Mouse (Mus musculus) heart, embryonic 12.5 days (tissue): ENCODE measurements around the gene Eml1. TPM values are rescaled to one million over a fixed set of nuclear protein-coding genes. Genes with fewer than 3 reads are reported as not detected.

ENCODE experiments used
- ATAC-seq: fragments of 200-750 bp; cut with Nextera tagmentation; 2 replicates; pipeline ENCODE4 v1.8.0; 2017; ENCODE audit warnings: moderate TSS enrichment, moderate library complexity; ENCODE audit not compliant: insufficient number of reproducible peaks, low FRiP score
- H3K27ac ChIP-seq: fragments of 300-500 bp; sonication (generic); 2 replicates; pipeline ENCODE4 v1.5.1; 2016; ENCODE audit warnings: mild to moderate bottlenecking, moderate library complexity; ENCODE audit not compliant: poor library complexity, severe bottlenecking
- H3K27me3 ChIP-seq: fragments of 300-500 bp; sonication (generic); replicated peaks from 2 replicates; pipeline ENCODE4 v1.6.1; 2016; ENCODE audit warnings: mild to moderate bottlenecking, moderate library complexity
- H3K36me3 ChIP-seq: fragments of 300-500 bp; sonication (generic); 2 replicates; pipeline ENCODE4 v1.6.1; 2016; ENCODE audit warnings: mild to moderate bottlenecking, moderate library complexity
- H3K4me1 ChIP-seq: fragments of 300-500 bp; sonication (generic); replicated peaks from 2 replicates; pipeline ENCODE4 v1.6.1; 2016; ENCODE audit warnings: mild to moderate bottlenecking
- H3K4me2 ChIP-seq: fragments of 300-500 bp; sonication (generic); 2 replicates; pipeline ENCODE4 v1.6.1; 2016; ENCODE audit warnings: mild to moderate bottlenecking, moderate library complexity
- H3K4me3 ChIP-seq: fragments of 300-500 bp; sonication (generic); 2 replicates; pipeline ENCODE4 v1.5.1; 2016; ENCODE audit warnings: mild to moderate bottlenecking
- H3K9ac ChIP-seq: fragments of 300-500 bp; sonication (generic); 2 replicates; pipeline ENCODE4 v1.6.1; 2016; ENCODE audit warnings: mild to moderate bottlenecking, moderate library complexity
- H3K9me3 ChIP-seq: fragments of 300-500 bp; sonication (generic); replicated peaks from 2 replicates; pipeline ENCODE4 v1.6.1; 2016; ENCODE audit warnings: mild to moderate bottlenecking, moderate library complexity
- WGBS: fragments of 180-500 bp; shearing (Covaris S2); methylation state at CpG from one replicate; pipeline ENCODE4 v1.1.7; 2016; 5-methylcytosine and 5-hydroxymethylcytosine counted together
- polyA plus RNA-seq: library from polyadenylated mRNA; unstranded; fragments of >200 nt; fragmentation: Nextera tagmentation; extraction: Ambion mirVana; gene quantifications from 2 replicates; pipeline ENCODE4 v1.2.1, GENCODE M21; 2016

Gene Eml1
- polyA plus RNA-seq, 1 experiment from 2014 or later = 49.5 TPM

GRCm38 (mm10) chr12:108396081-108396947 lies 25.6 kb downstream of the Eml1 start:
- no peak overlapping the region for H3K4me3 ChIP-seq
- H3K4me2 ChIP-seq = no peak overlapping the region

DNA sequence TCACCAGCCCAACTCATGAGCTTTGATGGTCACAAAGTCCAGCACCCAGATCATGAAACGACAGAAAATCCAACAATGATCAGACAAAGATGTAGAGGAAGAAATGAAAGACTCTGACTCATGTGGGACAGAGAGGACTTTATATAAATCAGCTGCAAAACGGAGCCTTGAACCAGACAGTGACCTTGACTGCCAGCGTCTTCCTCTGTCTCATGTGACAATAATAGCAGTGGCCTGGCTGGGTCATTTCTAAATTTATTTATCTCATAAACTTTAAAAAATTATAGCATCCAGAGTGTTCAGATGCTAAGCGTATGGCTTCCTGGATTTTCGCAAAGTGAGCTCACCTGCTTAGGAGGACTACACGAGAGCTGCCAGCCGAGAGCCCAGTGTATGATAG lies 27.9 kb downstream of the Eml1 start:
- no peak for ATAC-seq
- H3K4me2 ChIP-seq = no peak overlapping the region
- H3K36me3 ChIP-seq = no peaks in the 10 kb centered on the region
- H3K27me3 ChIP-seq = 0 out of 2 replicates have a peak, but pooled peaks cover 3% of the 10 kb centered on the region
- H3K27ac ChIP-seq = no peak overlapping the region
- 81% methylated on average over 7 of the region's 7 CpGs for WGBS
- no peaks in the 10 kb centered on the region for H3K9me3 ChIP-seq
- peaks cover 12% of the 10 kb centered on the region for H3K4me1 ChIP-seq
- no peak overlapping the region for H3K4me3 ChIP-seq
- no peak overlapping the region for H3K9ac ChIP-seq

More at GRCm38 (mm10) chr12:108396081-108396947, 25.6 kb downstream of the Eml1 start:
- Histone ChIP-seq H3K4me1 (peaks cover 29% of the 10 kb centered on the region), H3K27me3 (0 out of 2 replicates have a peak, but pooled peaks cover 3% of the 10 kb centered on the region), H3K9me3 (no peaks in the 10 kb centered on the region), H3K36me3 (no peaks in the 10 kb centered on the region), H3K27ac (no peak overlapping the region), H3K9ac (no peak overlapping the region)
- 79% methylated on average over 11 of the region's 11 CpGs for WGBS
- ATAC-seq = no peak

DNA sequence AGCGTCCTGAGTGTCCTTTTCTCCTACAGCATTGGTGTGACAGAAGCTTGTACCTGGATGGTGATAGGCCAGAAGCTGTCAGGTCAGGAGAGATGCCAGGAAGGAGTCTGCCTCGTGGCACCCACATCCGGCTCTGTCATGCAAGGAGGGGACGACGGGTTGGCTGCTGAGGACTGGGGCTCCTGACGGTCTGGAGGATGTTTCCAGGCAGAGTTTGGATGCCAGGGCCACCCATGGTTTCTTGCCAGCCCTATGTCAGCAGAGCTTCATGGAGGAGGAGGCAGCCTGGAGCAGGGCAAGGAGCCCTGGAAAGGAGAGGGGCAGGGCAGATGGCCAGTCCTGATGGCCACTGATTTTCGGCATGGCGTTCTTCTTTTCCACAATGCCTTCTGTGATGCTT lies 28.4 kb downstream of the Eml1 start:
- ATAC-seq = no peak

GRCm38 (mm10) chr12:108400951-108401350 lies 30.2 kb downstream of the Eml1 start:
- no peak for ATAC-seq
- Histone ChIP-seq H3K27me3 (0 out of 2 replicates have a peak, but pooled peaks cover 3% of the 10 kb centered on the region), H3K4me1 (peaks cover 12% of the 10 kb centered on the region), H3K36me3 (no peaks in the 10 kb centered on the region), H3K4me3 (no peak overlapping the region), H3K4me2 (no peak overlapping the region), H3K27ac (no peak overlapping the region), H3K9me3 (no peaks in the 10 kb centered on the region), H3K9ac (no peak overlapping the region)
- 55% methylated on average over 8 of the region's 8 CpGs for WGBS

More for the DNA sequence above, 28.4 kb downstream of the Eml1 start:
- Histone ChIP-seq H3K9me3 (no peaks in the 10 kb centered on the region), H3K36me3 (no peaks in the 10 kb centered on the region), H3K4me1 (peaks cover 8% of the 10 kb centered on the region), H3K27ac (no peak overlapping the region), H3K4me2 (no peak overlapping the region), H3K9ac (no peak overlapping the region), H3K27me3 (0 out of 2 replicates have a peak, but pooled peaks cover 3% of the 10 kb centered on the region), H3K4me3 (no peak overlapping the region)
- WGBS = 81% methylated on average over 8 of the region's 8 CpGs

DNA sequence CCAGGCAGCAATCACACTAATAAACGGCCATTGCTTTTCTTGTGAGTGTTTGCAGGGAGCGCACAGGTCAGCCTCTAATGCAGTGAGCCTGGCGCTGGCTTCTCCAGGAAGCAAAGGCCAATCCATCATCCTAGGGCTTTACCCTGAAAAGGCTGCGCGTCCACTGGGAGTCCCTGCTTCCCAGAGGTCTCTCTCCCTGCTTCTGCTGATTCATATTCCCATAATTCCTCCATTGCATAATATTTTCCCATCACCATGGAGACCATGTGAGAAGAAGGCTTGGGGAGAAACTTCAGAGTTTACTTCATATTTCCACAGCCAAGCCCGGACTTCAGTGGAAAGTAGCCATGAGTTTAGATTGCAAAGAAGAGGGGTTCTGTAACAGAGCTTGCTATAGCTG lies 33.2 kb downstream of the Eml1 start:
- no peak overlapping the region for H3K27ac ChIP-seq
- no peak overlapping the region for H3K4me3 ChIP-seq
- H3K36me3 ChIP-seq = no peaks in the 10 kb centered on the region
- ATAC-seq = no peak
- H3K27me3 ChIP-seq = 0 out of 2 replicates have a peak, but pooled peaks cover 3% of the 10 kb centered on the region
- no peak overlapping the region for H3K4me2 ChIP-seq
- H3K9me3 ChIP-seq = no peaks in the 10 kb centered on the region
- H3K4me1 ChIP-seq = peaks cover 20% of the 10 kb centered on the region
- 69% methylated on average over 6 of the region's 6 CpGs for WGBS
- H3K9ac ChIP-seq = no peak overlapping the region

- Histone ChIP-seq H3K4me3 (no peak overlapping the region), H3K4me1 (peaks cover 20% of the 10 kb centered on the region; the same call in 1 of the 2 replicates), H3K9ac (no peak overlapping the region), H3K4me2 (no peak overlapping the region), H3K36me3 (no peaks in the 10 kb centered on the region), H3K9me3 (no peaks in the 10 kb centered on the region), H3K27me3 (no peaks in the 10 kb centered on the region; the same call in 1 of the 2 replicates), H3K27ac (no peak overlapping the region)
- ATAC-seq = no peak
- 70% methylated on average over 5 of the region's 5 CpGs for WGBS
These were observed 38.3 kb downstream of the Eml1 start for GRCm38 (mm10) chr12:108409100-108409499.

- no peaks in the 10 kb centered on the region for H3K9me3 ChIP-seq
- 54% methylated on average over 14 of the region's 14 CpGs for WGBS
- no peak overlapping the region for H3K4me2 ChIP-seq
- H3K27ac ChIP-seq = no peak overlapping the region
- ATAC-seq = no peak
- no peaks in the 10 kb centered on the region; the same call in 1 of the 2 replicates for H3K27me3 ChIP-seq
- H3K36me3 ChIP-seq = no peaks in the 10 kb centered on the region
- H3K9ac ChIP-seq = no peak overlapping the region
- no peak overlapping the region for H3K4me3 ChIP-seq
- H3K4me1 ChIP-seq = peaks cover 20% of the 10 kb centered on the region; the same call in 1 of the 2 replicates
These were observed 39.9 kb downstream of the Eml1 start for GRCm38 (mm10) chr12:108410416-108411208.

DNA sequence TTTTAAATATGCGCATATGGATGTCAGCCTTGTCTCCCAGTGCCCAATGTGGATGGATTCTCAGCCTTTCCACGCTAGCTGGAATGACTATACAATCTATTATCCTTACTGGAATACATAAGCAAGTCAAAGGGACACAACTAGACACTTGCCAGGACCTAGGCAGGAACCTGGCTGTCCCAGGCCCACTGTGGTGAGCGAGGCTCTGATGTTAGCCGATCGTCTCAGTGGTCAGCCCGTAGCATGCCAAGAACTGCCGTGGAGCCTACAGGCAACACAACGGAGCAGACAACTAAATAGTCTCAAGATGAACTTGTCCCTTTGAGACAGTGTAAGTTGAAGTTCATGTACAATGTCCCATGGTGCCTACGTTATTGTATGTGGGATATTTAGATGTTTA lies 44.2 kb downstream of the Eml1 start:
- H3K9me3 ChIP-seq = no peaks in the 10 kb centered on the region
- ATAC-seq = no peak
- no peak overlapping the region for H3K9ac ChIP-seq
- H3K4me2 ChIP-seq = no peak overlapping the region
- H3K36me3 ChIP-seq = no peaks in the 10 kb centered on the region
- H3K4me3 ChIP-seq = no peak overlapping the region
- H3K27ac ChIP-seq = no peak overlapping the region
- no peaks in the 10 kb centered on the region; the same call in 1 of the 2 replicates for H3K27me3 ChIP-seq
- H3K4me1 ChIP-seq = 0 out of 2 replicates have a peak, but pooled peaks cover 8% of the 10 kb centered on the region
- 90% methylated on average over 9 of the region's 9 CpGs for WGBS

DNA sequence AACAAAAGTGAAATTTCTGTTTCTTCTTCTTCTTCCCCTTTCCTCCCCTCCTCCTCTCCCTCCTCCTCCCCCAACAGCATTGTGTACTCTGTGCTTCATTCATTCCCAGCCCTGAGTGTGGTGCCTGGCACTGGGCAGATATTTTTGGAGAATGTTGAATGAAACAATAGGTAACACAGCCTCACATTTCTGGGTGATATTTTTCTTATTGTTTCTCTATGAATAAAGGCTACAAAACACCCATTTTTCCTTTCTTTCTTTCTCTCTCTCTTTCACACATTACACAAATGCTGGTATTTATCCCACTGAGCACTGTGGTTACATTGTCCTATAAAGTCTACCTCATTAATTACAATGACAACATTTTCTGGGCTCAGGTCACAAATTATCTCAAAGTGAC lies 48.8 kb downstream of the Eml1 start:
- Histone ChIP-seq H3K4me2 (no peak overlapping the region), H3K4me3 (no peak overlapping the region), H3K27ac (no peak overlapping the region), H3K9me3 (no peaks in the 10 kb centered on the region), H3K36me3 (no peaks in the 10 kb centered on the region), H3K27me3 (no peaks in the 10 kb centered on the region), H3K4me1 (no peaks in the 10 kb centered on the region; the same call in 1 of the 2 replicates), H3K9ac (no peak overlapping the region)
- ATAC-seq = no peak

DNA sequence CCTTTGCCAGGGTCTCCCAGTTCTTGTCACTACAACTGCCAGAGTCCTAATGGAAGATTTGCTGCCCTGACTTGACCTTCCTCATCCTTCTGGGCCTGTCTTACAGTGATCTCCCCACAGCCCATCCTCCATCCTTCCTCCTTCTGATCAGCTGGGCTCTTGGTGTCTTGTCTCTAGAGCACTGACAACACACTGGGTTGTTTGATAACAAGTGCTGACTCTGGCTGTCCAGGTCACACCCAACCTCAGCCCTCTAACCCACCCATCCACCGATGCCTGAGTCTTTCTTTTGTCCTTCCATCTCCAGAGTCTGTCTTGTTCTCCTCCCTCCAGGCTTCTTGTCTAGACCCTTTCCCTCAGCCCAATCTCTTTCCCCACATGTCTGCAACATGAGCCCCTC lies 50.7 kb downstream of the Eml1 start:
- Histone ChIP-seq H3K27ac (no peak overlapping the region), H3K9me3 (no peaks in the 10 kb centered on the region), H3K36me3 (no peaks in the 10 kb centered on the region), H3K9ac (no peak overlapping the region), H3K4me3 (no peak overlapping the region), H3K27me3 (no peaks in the 10 kb centered on the region), H3K4me1 (no peaks in the 10 kb centered on the region; the same call in 1 of the 2 replicates), H3K4me2 (no peak overlapping the region)
- ATAC-seq = peak; percentile 57; the same call in 1 of the 2 replicates
- WGBS = 46% methylated on average over 1 of the region's 1 CpGs

GRCm38 (mm10) chr12:108422495-108422857 lies 51.7 kb downstream of the Eml1 start:
- Histone ChIP-seq H3K4me1 (no peaks in the 10 kb centered on the region; the same call in 1 of the 2 replicates), H3K27ac (no peak overlapping the region), H3K9ac (peak overlapping the region; percentile 88), H3K9me3 (no peaks in the 10 kb centered on the region), H3K4me2 (peak overlapping the region; percentile 84), H3K4me3 (peak overlapping the region; percentile 85), H3K36me3 (no peaks in the 10 kb centered on the region), H3K27me3 (no peaks in the 10 kb centered on the region)
- under 1% methylated on average over 14 of the region's 14 CpGs for WGBS
- peak; percentile 66 for ATAC-seq
